Mouse (Mus musculus) spleen, adult 18-20 months (tissue): Measurements from ENCODE around the gene BC147527.
"Not testable (repeated sequence)": the region's sequence is repeated elsewhere in the genome, so short reads cannot be mapped to it uniquely, and the experiment has no call there.

Source experiments
- DNase-seq, 2 experiments: peaks; one replicate each; pipeline ENCODE4 v3.0.0; 2022; ENCODE audit warnings: mixed read lengths in 2 of 2

BC147527 gene

DNA sequence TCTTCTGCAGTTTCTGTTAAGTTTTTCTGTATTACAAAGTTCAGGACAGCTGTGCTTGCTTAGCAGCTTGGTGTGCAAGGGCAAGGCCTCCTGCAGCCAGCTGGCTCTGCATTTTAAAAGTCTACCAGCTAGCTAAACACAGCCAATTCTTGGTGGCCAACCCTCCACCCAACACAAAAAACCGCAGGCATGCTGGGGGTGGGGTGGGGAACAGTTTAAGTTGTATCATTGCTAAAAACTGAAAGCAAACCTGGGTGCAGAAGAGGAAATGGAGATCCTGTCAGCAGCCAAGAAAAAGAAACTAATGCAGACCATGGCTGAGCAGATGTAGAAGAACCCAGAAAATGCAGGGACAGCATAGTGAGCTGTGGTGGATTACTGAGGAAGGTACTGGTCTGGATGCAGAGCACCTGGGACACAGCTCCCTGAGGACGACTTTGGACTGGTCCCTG, at the start of gene BC147527:
BC147527 (plus strand) TSS at position 402 of the 452 bp plus-strand sequence.
- DNase-seq, result peak; percentile 50 to 57

GRCm38 (mm10) chr13:120251208-120251924, 48.8 kb upstream of the BC147527 start:
- not testable (repeated sequence) for DNase-seq

DNA sequence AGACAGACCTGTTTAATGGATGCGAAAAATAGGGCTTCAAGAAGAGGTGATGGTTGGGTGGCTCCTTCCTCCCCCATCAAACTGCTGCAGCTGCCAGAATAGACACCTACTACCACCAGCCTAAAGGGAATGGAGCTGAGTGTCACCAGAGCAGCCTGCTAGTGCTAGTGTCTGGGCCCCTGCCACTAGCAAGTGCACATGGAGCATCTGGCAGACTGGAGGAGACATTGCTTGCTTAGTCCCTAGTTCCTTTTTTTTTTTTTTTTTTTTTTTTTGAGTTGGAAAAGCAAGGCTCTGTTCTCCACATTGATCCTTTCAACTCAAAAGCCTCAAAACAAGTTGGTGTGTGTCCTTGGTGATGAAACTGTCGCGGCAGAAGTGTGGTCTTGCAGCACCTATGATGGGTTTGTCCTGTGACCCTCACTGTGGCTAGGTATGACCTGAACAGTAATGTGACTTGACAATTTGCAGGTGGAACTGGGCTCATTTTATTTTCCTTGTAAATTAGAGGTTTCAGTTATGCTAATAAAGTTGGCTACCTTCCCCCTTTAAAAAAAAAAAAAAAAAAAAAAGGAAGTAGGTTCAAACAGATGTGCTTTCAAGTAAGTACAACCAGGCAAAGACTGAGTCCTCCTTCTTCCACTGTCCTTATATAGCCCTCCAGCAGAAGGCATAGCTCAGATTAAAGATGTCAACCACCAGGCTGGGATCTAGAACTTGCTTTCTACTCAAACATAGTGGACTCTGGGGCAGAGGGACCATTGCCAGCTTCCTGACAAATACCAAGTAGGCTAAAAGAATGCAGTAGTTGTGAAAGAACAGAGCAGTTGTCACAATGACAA, 41.2 kb upstream of the BC147527 start:
- DNase-seq, result peak in 1 of 2 experiments; percentile 14

- peak in 1 of 2 experiments; percentile 21 for DNase-seq
Measured at GRCm38 (mm10) chr13:120259718-120260117, 40.5 kb upstream of the BC147527 start.

- not testable (repeated sequence) for DNase-seq
Measured at GRCm38 (mm10) chr13:120262870-120263269, 37.3 kb upstream of the BC147527 start, which contains the start of gene AF067061. Gene AF067061, plus strand, starts transcription at chr13:120263114.

GRCm38 (mm10) chr13:120277837-120278236, 22.4 kb upstream of the BC147527 start:
- not testable (repeated sequence) for DNase-seq

- DNase-seq, result no peak
Measured at GRCm38 (mm10) chr13:120278784-120279183, 21.4 kb upstream of the BC147527 start.

GRCm38 (mm10) chr13:120299324-120299894, 783 bp upstream of the BC147527 start:
- DNase-seq, result peak in 1 of 2 experiments; percentile 14

GRCm38 (mm10) chr13:120300853-120301252, 661 bp downstream of the BC147527 start:
- no peak for DNase-seq

- no peak for DNase-seq
Measured at GRCm38 (mm10) chr13:120310749-120311148, 10.6 kb downstream of the BC147527 start.

DNA sequence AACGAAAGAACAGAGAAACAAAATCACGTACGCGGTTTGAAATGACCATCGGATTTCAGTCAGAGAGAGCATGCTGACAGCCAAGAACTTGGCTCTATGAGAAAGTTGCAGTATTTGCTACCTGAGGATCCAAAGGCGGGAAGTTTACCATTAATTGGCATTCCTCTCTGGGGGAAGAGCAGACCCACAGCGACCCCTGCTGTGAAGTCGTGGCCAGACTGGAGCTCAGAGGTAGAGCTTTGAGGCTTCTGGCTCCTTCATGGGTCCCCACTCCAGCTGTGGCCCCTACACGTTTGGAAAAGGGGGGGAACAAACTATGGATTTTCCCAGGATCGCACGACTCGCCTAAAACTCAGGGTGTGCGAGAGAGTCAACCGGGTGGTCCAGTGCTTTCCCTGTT, 13.4 kb downstream of the BC147527 start:
- peak in 1 of 2 experiments; percentile 53 for DNase-seq

DNA sequence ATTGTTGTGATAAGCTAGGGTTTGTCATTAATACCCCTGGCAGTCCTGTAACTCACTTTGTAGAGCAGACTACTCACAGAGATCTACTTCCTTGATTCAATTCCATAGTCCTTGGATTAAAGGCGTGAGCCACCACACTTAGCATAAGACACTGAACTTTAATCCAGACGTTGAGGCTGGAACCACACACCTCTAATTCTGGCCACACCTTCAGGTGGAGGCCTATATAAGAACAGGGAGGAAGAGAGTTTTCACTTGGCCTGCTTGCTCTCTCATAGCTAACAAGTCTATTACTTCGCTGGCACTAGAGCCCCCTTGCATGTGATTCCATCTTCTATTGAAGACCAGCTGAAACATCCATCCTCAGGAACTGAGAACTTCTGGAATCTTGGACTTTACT, 16.4 kb downstream of the BC147527 start, which contains the start of gene Tcstv3:
Tcstv3 (plus strand) TSS at position 301 of the 400 bp plus-strand sequence.
- not testable (repeated sequence) for DNase-seq

DNA sequence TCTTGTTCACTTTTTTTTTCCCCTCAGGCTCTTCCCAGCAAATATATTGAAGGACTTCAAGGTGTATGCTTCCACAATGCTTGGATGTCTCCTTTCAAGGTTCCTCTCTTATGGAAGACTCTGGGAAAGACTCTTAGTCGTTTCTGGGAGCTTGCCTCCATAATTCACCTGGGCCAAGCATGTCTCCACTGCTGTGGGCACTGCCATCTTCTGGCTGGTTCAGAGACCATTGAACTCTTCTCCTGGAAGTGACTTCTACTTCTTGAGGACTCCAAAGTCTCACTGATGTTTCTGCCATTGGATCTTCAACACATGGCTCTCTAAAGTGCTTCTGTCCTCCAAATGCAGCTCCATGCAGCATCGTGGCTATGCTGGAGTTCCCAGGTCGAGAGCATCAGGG, 20.0 kb downstream of the BC147527 start:
- no peak for DNase-seq

GRCm38 (mm10) chr13:120320721-120321120, 20.5 kb downstream of the BC147527 start:
- DNase-seq, result no peak
